Mouse (Mus musculus): Measurements from ENCODE around the gene Ttc28. TPM values are rescaled to one million over a fixed set of nuclear protein-coding genes. Genes with fewer than 3 reads are reported as not detected.

The Ttc28 gene
- total RNA-seq, 2 experiments from 2014 or later, result 26.7 to 29.3 TPM

DNA sequence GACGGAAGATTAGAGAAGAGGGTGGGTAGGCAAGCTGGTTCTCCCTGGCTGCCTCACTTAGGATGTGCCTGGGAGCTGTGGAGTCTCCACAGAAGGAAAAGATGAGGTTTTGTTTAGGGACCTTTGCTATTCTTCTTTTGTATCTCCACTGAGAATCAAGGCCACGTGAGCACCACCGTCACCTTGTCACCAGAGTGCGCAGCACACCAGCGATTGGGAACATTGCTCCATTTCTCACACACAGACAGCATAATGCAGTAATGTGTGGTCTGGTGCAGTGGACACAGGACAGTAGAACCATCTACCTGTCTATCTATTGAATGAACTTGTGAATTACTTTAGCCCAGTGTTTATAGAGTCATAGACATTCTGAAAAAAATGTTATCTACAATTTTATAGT is 121.3 kb downstream of the Ttc28 start:
- intact Hi-C loops (cut with DNase I), result no loop called here
- no peak for DNase-seq

DNA sequence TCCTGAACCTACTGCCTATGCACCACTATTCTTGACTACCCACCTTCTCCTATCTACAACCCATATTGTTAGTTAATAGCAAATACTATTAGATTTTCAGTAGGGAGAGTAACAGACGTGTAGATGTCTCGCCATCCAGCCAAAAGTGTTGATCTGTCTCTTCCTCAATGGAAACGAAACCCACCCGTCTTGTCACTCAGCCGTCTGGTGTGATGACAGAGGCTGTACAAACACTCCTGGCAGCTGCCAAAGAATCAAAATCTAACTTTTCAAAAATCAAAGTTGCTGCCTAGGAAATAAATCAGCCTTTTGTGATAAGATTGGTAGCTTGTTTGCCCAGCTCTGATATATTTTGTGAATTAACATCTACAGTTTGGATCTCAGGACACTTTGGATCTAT is 123.6 kb downstream of the Ttc28 start:
- no peak for DNase-seq

DNA sequence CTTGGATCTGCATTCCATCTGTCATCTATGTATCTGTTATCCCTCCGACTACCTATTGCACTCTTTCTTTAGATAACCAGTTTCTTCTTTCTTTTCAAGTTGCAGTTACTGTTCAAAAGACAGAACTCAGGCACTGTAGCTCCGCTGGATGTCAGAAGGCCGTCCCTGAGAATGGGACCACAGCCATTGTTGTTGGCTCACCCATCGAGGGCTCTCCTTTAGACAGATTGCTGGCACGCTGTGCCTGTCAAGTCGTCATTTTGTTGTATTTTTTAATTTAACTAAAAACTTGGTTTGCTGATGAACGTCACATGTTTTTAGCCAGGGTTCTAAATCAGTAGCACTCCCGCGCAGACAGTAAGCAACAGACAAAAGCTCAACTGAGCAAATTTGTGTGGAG is 124.1 kb downstream of the Ttc28 start:
- DNase-seq, result no peak
- intact Hi-C loops (cut with DNase I), result no loop called here

More for the DNA sequence above, 123.6 kb downstream of the Ttc28 start:
- intact Hi-C loops (cut with DNase I), result no loop called here

DNA sequence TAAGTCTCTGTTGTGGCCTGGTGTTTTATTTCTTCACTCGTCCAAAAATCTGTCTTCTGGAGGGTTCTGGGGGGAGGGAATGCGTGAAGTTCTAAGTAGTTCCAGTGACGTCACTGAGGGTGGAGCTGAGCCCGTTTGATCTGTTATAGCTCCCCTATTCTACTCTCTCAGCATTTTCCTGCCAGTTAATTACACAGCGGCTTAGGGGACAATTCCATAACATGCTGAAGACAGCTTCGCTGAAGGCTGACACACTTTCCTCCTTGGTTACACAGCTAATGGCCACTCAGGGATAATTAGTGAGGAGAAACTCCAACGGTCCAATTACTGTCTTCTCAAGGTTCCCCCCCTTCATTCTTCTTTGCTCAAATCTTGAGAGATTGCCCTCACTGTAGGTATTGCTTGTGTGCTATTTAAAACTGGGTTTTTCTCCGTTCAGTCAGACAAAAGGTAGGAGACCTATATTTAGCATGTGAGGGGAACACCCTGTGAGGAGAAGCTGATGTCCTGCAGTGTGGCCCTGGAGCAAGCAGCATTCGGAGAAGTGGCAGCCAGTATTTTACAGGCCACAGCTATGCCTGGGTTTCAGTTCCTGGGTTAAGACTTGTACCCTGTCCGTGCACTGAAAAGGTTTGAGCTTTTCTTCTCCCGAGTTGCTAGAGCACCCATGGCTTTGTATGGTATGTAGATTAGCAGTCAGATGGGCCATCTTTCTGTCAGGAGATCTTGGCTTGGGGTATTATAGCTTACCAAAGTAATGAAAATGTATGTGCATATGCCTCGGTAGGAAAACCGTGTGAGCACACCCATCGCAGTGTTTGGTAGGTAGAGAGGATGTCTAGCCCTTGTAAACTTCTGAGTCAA is 126.9 kb downstream of the Ttc28 start:
- peak in 1 of 2 experiments; percentile 46 for DNase-seq
- intact Hi-C loops (cut with DNase I), result no loop called here

DNA sequence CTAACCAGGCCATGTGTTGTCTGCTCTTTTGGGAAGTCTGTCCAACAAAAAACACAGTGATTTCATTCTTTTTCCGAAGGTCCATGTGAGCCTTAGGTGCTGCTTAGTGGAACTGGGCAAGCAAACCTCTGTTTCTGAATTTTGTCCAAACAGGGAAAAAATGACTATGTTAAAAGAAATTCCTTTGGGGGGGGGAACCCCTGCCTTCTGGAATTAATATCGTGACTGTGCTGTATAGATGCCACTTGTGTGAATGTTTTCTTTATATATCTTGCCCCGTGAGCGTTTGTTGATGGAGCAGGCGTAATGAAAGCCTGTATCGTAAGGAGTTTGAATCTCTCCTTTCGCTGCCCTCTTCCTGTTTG is 127.5 kb downstream of the Ttc28 start:
- intact Hi-C loops (cut with DNase I), result no loop called here
- no peak for DNase-seq

DNA sequence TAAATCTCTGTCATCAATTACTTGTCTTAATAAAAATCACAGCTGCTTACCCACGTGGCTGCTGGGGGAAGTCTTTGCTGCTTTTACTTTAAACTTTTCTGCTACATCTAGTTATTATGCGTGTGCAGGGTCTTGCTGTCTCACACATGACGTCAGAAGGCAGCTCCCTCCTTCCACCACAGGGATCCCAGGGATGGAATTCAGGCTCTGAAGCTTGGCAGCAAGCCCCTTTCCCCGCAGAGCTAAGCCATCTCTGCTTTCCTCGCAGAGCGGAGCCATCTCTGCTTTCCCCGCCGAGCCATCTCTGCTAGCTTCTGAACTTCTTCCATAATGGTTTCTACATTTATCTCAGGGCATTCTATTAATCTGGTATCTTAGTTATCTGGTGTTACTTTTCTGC is 128.3 kb downstream of the Ttc28 start:
- no peak for DNase-seq
- intact Hi-C loops (cut with DNase I), result no loop called here

DNA sequence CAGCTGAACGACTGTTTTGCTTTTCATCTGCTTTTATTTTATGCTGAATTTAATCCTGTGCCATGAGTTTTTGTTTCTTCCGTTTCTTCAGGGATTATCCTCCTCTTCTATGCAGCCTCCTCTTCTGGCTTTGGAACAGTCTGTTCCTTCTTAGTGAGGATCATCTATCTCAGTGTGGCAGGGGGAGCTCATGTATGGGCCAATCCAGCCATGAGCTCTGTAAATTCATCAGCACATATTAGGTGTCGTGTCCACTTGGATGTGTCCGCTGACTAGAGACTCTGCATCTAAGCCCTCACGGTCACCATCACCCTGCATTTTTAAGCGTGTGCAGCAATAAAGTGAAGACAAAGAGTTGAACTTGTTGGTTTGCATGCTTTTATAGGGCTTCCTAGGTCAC is 128.8 kb downstream of the Ttc28 start:
- intact Hi-C loops (cut with DNase I), result no loop called here
- no peak for DNase-seq

DNA sequence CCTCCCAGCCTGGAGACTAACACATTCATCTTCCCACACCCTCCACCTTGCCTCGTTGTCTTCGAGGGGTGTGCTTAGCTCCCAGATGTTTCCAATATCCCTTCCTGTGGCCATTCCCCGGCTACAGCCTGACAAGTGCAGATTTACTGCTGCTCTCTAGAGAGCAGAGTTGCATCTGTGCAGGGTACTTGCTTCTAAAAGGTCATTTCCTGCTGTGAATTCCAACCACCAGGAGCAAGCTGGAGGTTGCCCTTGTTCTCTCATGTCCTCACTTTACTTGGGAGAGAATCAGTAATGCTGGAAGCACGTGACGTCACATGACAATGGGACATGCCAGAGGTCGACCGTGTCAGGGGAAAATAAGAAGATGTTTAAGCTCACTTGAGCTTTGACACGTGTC is 131.7 kb downstream of the Ttc28 start:
- DNase-seq, result peak; percentile 49 to 66
- intact Hi-C loops (cut with DNase I), result no loop called here

DNA sequence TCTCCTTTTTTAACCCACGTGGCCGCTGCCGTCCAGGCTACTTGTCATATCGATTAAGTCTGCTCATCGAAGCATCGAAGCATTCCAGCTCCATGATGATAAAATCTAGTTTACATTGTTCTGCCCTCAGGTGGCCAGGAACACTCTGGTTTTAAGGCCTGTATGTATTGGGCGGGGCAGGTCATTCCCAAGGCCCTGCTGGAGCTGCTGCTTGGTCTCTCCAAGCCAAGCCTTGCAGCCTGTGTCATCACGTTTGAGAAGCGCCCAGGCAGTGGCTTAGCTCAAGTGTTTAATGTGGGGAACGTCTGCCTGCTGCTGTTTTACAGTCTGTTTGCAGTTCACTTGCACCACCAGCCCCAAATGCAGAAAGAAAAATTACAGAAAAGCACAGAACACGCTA is 132.5 kb downstream of the Ttc28 start:
- DNase-seq, result peak in 1 of 2 experiments; percentile 42
- intact Hi-C loops (cut with DNase I), result no loop called here

DNA sequence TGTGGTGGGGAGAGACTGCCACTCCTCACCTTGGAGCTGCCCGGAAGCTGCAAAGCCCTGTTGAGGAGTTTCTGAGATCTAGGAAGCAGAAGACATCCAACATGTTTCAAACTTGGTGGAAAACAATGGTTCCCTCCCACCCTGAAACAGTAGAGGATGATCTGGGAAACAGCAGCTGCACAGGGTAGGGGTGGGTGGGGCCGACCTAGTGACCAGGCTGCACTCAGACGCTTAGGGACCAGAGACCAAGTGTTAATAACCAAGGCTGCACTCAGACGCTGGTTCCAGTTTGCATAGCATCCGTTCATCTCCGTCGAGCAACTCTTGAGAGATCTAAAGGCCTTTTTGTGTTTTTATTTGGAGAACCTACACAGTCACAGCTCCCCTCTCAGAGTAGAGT is 133.0 kb downstream of the Ttc28 start:
- no peak for DNase-seq
- intact Hi-C loops (cut with DNase I), result no loop called here

DNA sequence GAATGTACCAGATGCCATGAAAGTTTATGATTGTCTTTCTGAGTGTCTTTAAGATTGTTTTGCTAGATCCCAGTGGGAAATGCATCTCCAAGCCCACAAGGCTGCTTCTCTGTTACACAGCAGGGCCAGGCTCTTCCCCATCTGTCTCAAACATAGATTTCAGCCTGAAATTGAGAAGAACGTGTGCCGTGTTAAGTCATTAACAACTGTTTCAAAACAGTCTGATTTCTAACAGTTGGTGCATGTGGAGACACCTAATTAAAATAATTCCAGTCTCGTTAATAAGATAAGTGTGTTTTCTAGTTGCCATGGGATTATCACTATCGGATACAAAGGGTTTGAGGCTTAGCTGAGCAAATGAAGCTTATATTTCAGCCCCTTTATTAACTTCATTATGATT is 135.4 kb downstream of the Ttc28 start:
- DNase-seq, result no peak
- intact Hi-C loops (cut with DNase I), result no loop called here

DNA sequence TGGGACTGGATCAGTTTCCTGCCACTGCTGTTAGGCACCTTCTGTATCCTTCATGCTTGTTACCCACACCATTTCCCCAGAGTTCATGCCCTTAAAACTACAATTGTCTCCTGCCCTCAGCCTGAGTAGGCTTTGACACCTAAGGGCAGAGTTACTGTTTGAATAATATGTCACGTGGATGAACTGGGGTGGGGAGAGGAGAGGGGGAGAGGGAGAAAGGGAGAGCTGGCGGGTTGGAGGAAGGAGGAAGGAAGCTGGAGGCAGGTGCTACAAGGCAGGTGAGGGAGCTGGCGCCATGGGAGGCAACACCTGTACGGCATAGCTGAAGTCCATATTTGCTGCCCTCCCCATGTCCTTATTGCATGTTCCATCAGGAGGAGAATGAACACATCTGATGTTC is 137.7 kb downstream of the Ttc28 start:
- intact Hi-C loops (cut with DNase I), result no loop called here
- no peak for DNase-seq

DNA sequence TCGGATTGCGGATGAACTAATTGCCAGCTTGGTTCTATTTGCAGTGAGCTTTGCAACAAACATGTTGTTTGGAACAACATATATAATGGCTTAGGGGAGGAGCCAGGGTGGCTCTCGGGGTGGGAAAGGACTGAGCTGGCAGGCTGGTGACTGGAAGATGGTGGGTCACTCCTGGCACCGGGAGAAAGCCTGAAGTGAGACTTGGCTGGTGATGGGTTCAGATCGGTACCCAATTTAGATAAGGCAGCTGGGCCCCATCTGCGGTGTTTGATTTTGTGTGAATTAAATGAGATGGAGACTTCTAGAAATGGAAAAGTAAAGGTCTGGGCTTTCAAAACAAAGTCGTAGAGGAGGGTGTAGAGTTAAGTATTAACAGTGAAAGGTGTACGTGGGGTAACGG is 142.7 kb downstream of the Ttc28 start:
- no peak for DNase-seq
- intact Hi-C loops (cut with DNase I), result no loop called here

DNA sequence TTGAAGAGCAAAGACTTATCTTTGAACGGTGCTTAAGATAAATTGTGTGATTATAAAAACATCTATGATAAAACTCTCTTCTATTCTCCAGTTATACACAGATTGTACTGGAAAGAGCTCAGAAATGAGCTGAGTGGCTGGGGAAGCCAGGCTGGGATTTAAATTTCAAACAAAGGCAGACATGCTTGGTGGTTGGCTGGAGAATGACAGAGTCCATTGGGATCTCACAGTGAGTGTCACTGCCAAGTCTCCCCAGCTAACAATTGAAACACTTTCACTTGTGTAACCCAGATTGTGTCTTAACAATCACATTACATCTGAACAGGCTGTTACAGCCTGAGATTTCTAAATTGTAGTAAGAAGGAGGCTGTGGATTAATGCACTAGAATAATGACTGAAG is 143.3 kb downstream of the Ttc28 start:
- intact Hi-C loops (cut with DNase I), result no loop called here
- DNase-seq, result no peak

DNA sequence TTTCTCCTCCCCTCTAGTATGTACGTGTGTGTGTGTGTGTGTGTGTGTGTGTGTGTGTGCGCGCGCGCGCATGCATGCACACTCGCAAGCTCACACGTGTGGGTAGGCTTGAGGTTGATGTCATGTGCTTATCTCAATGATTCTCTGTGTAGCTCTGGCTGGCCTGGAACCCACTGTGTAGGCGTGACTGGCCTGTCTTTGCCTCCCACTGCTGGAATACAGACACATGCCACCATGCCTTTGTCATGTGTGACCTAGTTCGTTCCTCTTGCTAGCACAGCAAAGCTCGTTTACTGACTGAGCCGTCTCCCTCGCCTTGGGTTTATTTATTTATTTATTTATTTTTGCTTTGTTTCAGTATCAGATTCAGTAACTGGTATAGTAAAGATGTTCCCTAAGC is 145.0 kb downstream of the Ttc28 start:
- intact Hi-C loops (cut with DNase I), result no loop called here
- no peak for DNase-seq

DNA sequence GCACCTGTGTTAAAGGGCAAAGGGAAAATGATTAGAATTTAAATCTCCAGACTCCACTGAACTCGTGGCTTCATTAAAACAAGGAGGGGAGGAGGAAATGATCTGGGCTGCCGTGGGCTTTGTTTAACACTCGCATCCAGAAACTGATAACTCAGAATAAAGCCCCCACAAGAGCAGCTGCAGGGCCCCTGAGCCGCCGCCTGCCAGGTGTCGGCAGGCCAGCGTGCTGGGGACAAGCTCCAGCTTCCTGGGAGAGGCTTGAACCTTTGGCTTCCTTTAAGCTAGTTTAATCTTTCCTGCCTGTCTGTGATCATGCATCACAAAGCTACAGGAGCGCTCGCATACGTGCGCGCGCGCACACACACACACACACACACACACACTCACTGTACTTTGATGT is 145.9 kb downstream of the Ttc28 start:
- intact Hi-C loops (cut with DNase I), result no loop called here
- DNase-seq, result no peak

DNA sequence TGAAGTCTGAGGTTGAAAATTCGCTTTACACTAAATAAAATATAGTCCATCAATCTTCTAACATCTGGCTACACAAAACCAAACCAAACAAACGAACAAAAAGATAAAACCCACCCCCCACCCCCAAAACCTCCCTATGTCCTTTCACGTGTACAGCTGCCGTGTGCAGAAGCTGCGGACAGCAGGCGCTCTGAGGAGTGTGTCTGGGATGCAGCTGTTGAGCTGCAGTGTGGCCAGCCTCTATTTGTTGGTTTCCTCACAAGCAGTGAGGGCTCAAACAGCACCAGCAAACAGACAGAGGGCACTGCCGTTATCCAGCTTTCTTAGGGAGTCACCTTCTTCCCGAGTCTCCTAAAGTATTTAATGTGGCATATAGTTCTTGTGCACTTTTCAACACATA is 146.6 kb downstream of the Ttc28 start:
- no peak for DNase-seq
- intact Hi-C loops (cut with DNase I), result no loop called here

DNA sequence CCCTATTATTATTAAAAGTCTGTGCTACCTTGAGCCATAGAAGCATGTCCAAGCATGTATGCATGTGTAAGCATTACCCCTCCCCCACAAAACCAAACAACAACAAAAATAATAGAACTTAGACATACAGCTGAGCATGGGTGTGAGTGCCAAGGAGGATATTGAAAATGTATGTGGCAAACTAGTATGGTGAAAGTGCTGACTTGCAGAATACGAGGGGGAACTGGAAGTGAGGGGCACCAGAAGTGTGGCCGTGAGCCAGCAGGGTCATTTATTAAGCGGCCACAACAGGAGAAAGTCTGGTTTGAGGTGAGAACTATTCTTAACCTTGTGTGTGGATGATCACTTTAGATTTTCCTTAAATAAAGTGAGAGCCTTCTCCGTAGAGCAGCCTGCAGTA is 148.7 kb downstream of the Ttc28 start:
- intact Hi-C loops (cut with DNase I), result no loop called here
- DNase-seq, result no peak

DNA sequence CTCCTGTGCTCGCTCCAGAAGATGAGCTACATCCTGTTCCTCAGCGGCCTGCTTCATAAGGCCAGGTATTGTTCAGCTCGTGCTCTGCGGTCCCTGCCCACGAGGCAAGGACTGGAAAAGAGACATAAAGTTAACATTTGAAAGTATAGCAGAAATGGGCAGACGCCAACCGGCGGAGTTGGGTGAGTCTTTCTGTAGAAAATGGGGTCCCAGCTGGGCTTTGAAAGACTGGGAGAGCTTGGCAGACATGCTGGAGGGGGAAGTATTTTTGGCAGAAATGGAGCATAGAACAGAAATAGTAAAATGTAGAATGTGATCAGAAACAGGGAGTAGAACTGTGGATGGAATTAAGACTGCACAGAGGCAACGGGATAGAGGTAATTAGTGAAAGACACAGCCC is 149.3 kb downstream of the Ttc28 start:
- no peak for DNase-seq
- intact Hi-C loops (cut with DNase I), result no loop called here

DNA sequence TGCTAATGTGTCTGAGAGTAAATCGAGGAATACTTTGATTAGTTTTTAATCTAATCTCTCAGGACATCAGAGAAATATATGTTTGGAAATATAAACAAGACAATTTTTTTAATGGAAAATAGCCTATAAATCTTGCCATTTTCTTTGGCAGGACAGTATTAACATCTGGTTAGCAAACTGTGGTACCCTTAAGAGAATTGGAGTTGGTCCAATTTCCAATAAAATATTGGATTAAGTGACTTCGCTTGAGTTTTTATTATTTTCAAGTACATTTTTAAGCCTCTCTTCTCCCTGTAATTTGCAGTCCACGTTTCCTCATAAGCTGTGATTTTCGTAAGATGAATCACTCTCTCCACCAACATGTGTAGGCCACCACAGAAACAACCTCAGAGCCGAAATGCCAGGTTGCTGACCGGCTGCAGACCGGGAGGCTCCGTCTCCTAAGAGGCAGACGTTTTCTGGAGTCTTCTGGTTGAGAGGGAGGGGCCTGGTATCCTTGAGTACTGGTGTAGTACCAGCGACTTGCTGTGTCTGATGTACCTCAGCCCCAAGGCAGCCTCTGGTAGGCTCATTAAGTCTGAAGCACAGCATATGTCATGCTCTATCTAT is 153.2 kb downstream of the Ttc28 start:
- no peak for DNase-seq
- intact Hi-C loops (cut with DNase I), result no loop called here

DNA sequence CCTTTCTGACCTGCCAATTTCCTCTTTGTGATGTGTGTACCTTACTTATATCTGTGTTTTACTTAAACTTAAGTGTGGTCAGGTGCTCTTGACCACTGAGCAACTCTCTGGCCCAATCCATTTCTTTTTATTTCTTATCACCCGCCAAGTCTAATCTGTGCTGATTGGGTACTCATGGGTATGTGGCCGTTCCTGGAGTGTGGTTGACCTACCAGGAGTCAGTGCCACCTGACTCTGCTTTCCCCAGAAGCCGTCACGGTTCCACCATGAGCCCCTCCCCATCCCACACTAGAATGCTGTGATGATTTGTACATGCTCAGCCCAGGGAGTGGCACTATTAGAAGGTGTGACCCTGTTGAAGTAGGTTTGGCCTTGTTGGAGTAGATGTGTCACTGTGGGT is 153.9 kb downstream of the Ttc28 start:
- DNase-seq, result no peak
- intact Hi-C loops (cut with DNase I), result no loop called here

DNA sequence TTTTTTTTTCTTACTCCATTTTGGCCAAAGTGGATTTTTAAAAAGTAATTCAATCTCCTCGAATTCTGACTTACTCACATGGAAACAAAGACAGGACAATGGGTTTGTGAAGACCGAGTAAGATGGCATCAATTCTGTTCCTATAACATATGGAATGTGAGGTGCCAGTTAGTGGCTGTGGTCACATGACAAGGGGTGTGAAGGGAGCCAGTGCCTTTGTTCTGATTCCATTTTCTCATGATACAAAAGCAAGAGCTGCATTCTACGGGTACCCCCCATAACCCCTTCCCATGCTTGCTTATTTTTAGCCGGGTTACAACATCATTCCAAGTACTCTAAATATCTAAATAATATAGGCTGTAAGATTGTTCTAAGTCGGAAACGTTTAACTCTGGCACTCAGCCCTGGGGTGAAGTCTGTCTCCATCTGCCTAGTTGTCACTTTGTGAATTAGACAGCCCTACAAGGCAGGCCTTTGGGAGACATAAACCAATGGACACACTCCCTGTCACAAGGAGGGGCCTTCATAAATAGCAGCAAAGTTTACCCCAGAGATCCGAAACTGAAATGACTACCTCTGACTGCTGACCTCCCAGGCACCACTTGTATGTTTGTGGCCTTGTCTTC is 157.6 kb downstream of the Ttc28 start:
- no peak for DNase-seq
- intact Hi-C loops (cut with DNase I), result no loop called here

All from heart, postnatal 10 days (tissue).